Mouse (Mus musculus): Measurements from ENCODE around the gene Akp3. TPM values are rescaled to one million over a fixed set of nuclear protein-coding genes. Genes with fewer than 3 reads are reported as not detected.

Gene Akp3
- polyA plus RNA-seq, 1 experiment, result not detected

GRCm38 (mm10) chr1:87127206-87128030 lies 2.6 kb downstream of the Akp3 start:
- TF ChIP-seq CTCF (conservative IDR thresholded peaks at IDR 0.05; ENCODE audit: insufficient read depth, insufficient read length, low read depth, low read length) (no peak), POLR2A (IDR thresholded peaks at IDR 0.05; ENCODE audit: low read depth, low read length) (no peak)
- 12% methylated on average over 43 of the region's 43 CpGs for WGBS
- Histone ChIP-seq H3K4me3 (ENCODE audit: insufficient read depth, low read depth, low read length) (no peak overlapping the region), H3K27ac (ENCODE audit: insufficient read depth, low read depth, low read length) (no peak overlapping the region), H3K4me1 (ENCODE audit: control insufficient read depth, insufficient read depth, low read length) (no peaks in the 10 kb centered on the region), H3K27me3 (replicated peaks; ENCODE audit: control insufficient read depth, insufficient read depth, low read length) (no peaks in the 10 kb centered on the region), H3K36me3 (ENCODE audit: control insufficient read depth, insufficient read depth, low read length) (no peaks in the 10 kb centered on the region)
- no peak for DNase-seq

DNA sequence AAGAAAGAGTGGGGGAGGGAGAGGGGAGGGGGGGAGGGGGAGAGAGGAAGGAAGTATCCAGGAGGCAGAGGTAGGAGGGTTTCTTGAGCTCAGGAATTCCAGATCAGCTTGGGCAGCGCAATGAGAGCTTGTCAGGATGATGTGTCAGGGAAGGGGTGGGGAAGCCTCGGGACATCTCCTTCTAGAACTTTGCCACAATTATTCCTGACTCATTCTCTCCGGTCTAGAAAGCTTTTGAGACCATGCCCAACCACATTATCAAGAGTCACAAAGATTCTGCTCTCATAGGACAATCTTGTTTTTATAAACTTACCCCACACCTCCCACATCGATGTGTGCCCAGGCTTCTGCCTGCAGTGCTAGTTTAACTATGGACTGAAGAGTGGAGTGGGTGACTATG lies 7.0 kb downstream of the Akp3 start:
- 82% methylated on average over 4 of the region's 4 CpGs for WGBS
- no peak for DNase-seq
- TF ChIP-seq CTCF (conservative IDR thresholded peaks at IDR 0.05; ENCODE audit: insufficient read depth, insufficient read length, low read depth, low read length), result no peak
- TF ChIP-seq POLR2A (IDR thresholded peaks at IDR 0.05; ENCODE audit: low read depth, low read length), result no peak
- Histone ChIP-seq H3K4me3 (ENCODE audit: insufficient read depth, low read depth, low read length) (no peak overlapping the region), H3K36me3 (ENCODE audit: control insufficient read depth, insufficient read depth, low read length) (no peaks in the 10 kb centered on the region), H3K27ac (ENCODE audit: insufficient read depth, low read depth, low read length) (no peak overlapping the region), H3K27me3 (replicated peaks; ENCODE audit: control insufficient read depth, insufficient read depth, low read length) (no peaks in the 10 kb centered on the region), H3K4me1 (ENCODE audit: control insufficient read depth, insufficient read depth, low read length) (no peaks in the 10 kb centered on the region)

DNA sequence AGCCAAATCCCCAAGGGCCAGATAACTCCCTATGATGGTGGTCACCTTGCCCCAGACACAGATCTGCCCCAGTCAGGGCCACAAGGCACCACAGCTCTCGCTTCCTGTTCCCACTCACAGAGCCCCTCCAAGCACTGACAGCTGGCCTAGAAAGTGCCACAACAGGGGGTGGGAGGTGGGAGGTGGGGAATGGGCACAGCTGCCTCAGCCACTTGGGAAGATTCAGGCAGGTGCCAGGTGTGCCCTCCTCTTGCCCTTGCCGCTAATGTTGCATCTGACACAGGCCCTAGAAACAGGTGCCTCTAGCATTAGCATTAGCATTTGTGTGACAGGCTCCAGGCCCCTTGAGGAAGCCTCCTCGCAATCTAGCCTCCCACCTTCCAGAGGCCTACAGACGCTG lies 16.8 kb downstream of the Akp3 start:
- Histone ChIP-seq H3K27ac (ENCODE audit: insufficient read depth, low read depth, low read length) (no peak overlapping the region), H3K36me3 (ENCODE audit: control insufficient read depth, insufficient read depth, low read length) (no peaks in the 10 kb centered on the region), H3K27me3 (replicated peaks; ENCODE audit: control insufficient read depth, insufficient read depth, low read length) (no peaks in the 10 kb centered on the region; the same call in 1 of the 2 replicates), H3K4me1 (ENCODE audit: control insufficient read depth, insufficient read depth, low read length) (no peaks in the 10 kb centered on the region), H3K4me3 (ENCODE audit: insufficient read depth, low read depth, low read length) (no peak overlapping the region)
- WGBS, result 93% methylated on average over 4 of the region's 4 CpGs
- DNase-seq, result no peak
- no peak for TF ChIP-seq POLR2A (IDR thresholded peaks at IDR 0.05; ENCODE audit: low read depth, low read length)
- no peak for TF ChIP-seq CTCF (conservative IDR thresholded peaks at IDR 0.05; ENCODE audit: insufficient read depth, insufficient read length, low read depth, low read length)

DNA sequence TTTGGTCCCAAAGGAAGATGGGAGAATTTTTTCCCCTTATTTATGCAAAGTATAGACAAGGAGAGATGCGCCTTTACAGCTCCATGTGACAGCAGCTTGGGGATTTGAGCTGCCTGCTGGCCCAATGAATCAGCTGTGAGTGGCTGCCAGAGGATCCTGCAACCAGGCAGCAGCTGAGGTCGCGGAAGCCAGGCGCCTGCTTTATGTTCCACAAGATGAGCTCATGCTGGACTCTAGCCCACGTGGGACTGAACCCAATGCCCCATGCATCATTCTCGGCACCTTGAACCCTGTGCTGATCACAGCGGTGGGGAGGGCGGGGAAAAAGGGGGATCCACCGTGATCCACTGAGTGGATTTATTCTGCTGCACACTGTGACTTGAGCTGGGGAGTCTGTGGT lies 17.7 kb downstream of the Akp3 start:
- Histone ChIP-seq H3K27me3 (replicated peaks; ENCODE audit: control insufficient read depth, insufficient read depth, low read length) (no peaks in the 10 kb centered on the region; the same call in 1 of the 2 replicates), H3K4me3 (ENCODE audit: insufficient read depth, low read depth, low read length) (no peak overlapping the region), H3K27ac (ENCODE audit: insufficient read depth, low read depth, low read length) (no peak overlapping the region), H3K36me3 (ENCODE audit: control insufficient read depth, insufficient read depth, low read length) (no peaks in the 10 kb centered on the region), H3K4me1 (ENCODE audit: control insufficient read depth, insufficient read depth, low read length) (no peaks in the 10 kb centered on the region)
- no peak for DNase-seq
- TF ChIP-seq POLR2A (IDR thresholded peaks at IDR 0.05; ENCODE audit: low read depth, low read length), result no peak
- TF ChIP-seq CTCF (conservative IDR thresholded peaks at IDR 0.05; ENCODE audit: insufficient read depth, insufficient read length, low read depth, low read length), result no peak
- WGBS, result 46% methylated on average over 9 of the region's 9 CpGs

DNA sequence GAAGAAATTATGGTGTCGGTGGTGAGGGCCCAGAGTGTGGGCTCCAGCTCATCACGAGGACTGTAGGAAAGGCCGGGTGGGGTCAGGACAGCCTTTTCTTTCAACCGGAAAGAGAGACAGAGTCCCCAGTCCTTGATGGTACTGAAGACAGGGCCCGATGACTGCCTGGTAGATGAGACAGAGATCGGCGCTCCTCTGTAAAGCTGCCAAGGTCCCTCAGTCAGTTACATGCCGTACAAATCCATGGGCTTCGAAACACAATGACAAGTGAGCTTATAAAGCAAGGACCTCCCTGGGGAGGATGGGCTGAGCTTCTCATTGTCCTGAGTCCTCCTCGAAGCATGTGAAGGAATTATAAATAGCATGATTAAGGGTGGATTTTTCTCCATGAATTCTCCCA lies 18.4 kb downstream of the Akp3 start:
- H3K27ac ChIP-seq (ENCODE audit: insufficient read depth, low read depth, low read length), result no peak overlapping the region

DNA sequence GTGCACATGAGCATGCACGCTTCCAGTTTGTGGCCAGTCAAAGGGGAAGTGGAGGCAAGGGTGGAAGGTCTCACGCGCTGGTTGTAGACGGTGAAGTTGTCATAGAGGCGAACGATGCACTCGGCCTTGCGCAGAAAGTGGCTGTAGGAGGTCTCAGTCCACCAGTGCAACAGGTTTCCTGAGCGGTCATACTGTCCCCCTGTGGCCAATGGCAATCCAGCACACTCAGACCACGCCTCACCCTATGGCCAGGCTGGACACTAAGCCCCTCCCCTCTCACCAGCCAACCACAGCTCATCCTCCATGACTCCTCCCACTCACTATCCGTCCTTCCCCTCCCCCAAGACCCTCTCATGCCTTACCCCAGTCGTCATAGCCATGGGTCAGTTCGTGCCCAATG lies 24.6 kb downstream of the Akp3 start:
- Histone ChIP-seq H3K36me3 (ENCODE audit: control insufficient read depth, insufficient read depth, low read length) (no peaks in the 10 kb centered on the region), H3K27me3 (replicated peaks; ENCODE audit: control insufficient read depth, insufficient read depth, low read length) (peaks cover 1% of the 10 kb centered on the region; the same call in 1 of the 2 replicates), H3K4me1 (ENCODE audit: control insufficient read depth, insufficient read depth, low read length) (no peaks in the 10 kb centered on the region), H3K27ac (ENCODE audit: insufficient read depth, low read depth, low read length) (no peak overlapping the region), H3K4me3 (ENCODE audit: insufficient read depth, low read depth, low read length) (no peak overlapping the region)
- 40% methylated on average over 13 of the region's 13 CpGs for WGBS
- DNase-seq, result no peak
- no peak for TF ChIP-seq CTCF (conservative IDR thresholded peaks at IDR 0.05; ENCODE audit: insufficient read depth, insufficient read length, low read depth, low read length)
- TF ChIP-seq POLR2A (IDR thresholded peaks at IDR 0.05; ENCODE audit: low read depth, low read length), result no peak

More for the DNA sequence above, 18.4 kb downstream of the Akp3 start:
- no peak overlapping the region for H3K4me3 ChIP-seq (ENCODE audit: insufficient read depth, low read depth, low read length)
- no peak for DNase-seq
- H3K4me1 ChIP-seq (ENCODE audit: control insufficient read depth, insufficient read depth, low read length), result no peaks in the 10 kb centered on the region
- no peaks in the 10 kb centered on the region; the same call in 1 of the 2 replicates for H3K27me3 ChIP-seq (replicated peaks; ENCODE audit: control insufficient read depth, insufficient read depth, low read length)
- H3K36me3 ChIP-seq (ENCODE audit: control insufficient read depth, insufficient read depth, low read length), result no peaks in the 10 kb centered on the region
- WGBS, result 80% methylated on average over 10 of the region's 10 CpGs
- TF ChIP-seq POLR2A (IDR thresholded peaks at IDR 0.05; ENCODE audit: low read depth, low read length) (no peak), CTCF (conservative IDR thresholded peaks at IDR 0.05; ENCODE audit: insufficient read depth, insufficient read length, low read depth, low read length) (no peak)

DNA sequence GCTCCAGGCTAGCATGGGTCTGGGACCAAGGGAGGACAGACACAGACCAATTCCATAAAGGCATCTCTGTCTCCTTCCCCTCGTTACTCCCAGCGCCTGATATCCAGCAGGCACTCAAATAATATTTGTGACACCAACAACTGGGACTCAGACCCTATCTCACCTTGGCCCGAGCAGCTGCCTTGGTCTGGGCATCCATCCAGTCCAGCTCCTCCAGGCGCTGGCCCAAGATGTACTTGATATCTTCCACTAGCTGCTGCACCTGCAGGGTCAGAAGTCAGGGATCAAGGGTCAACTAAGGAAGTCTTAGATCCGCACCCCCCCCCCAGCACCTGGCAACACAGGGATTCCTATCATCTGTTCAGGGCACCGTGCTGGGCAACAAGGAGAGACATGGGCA lies 26.5 kb downstream of the Akp3 start:
- Histone ChIP-seq H3K4me3 (ENCODE audit: insufficient read depth, low read depth, low read length) (no peak overlapping the region), H3K4me1 (ENCODE audit: control insufficient read depth, insufficient read depth, low read length) (no peaks in the 10 kb centered on the region), H3K36me3 (ENCODE audit: control insufficient read depth, insufficient read depth, low read length) (no peaks in the 10 kb centered on the region), H3K27ac (ENCODE audit: insufficient read depth, low read depth, low read length) (no peak overlapping the region), H3K27me3 (replicated peaks; ENCODE audit: control insufficient read depth, insufficient read depth, low read length) (peaks cover 5% of the 10 kb centered on the region)
- no peak for DNase-seq
- TF ChIP-seq POLR2A (IDR thresholded peaks at IDR 0.05; ENCODE audit: low read depth, low read length) (no peak), CTCF (conservative IDR thresholded peaks at IDR 0.05; ENCODE audit: insufficient read depth, insufficient read length, low read depth, low read length) (no peak)
- 66% methylated on average over 6 of the region's 6 CpGs for WGBS
